Mouse (Mus musculus): ENCODE results near the gene Flrt1.

- TF ChIP-seq POLR2AphosphoS2 (IDR thresholded peaks at IDR 0.05; ENCODE audit: insufficient read length, low read depth) (no peak), POLR2A (IDR thresholded peaks at IDR 0.05; ENCODE audit: insufficient read length, low read depth) (no peak), CEBPB (IDR thresholded peaks at IDR 0.05; ENCODE audit: insufficient read depth, poor library complexity, severe bottlenecking) (no peak), TCF12 (IDR thresholded peaks at IDR 0.05; ENCODE audit: insufficient read depth, poor library complexity, severe bottlenecking) (no peak)
These were observed 35.4 kb upstream of the Flrt1 start for GRCm38 (mm10) chr19:7140856-7141421.
